Mouse (Mus musculus) kidney, adult 2 months (tissue): ENCODE data around the gene Comt.

Experiments used
- CTCF ChIP-seq: fragments of 200-500 bp; conservative IDR thresholded peaks from 2 replicates; pipeline ENCODE4 v1.5.1; 2011; ENCODE audit warnings: low read depth, mild to moderate bottlenecking, control low read depth, low read length, moderate library complexity, mixed read lengths; ENCODE audit not compliant: insufficient read depth, insufficient read length
- POLR2A ChIP-seq: fragments of 200-500 bp; IDR thresholded peaks from one replicate; pipeline ENCODE4 v1.6.1; 2011; ENCODE audit warnings: low read depth, low read length, control low read depth

DNA sequence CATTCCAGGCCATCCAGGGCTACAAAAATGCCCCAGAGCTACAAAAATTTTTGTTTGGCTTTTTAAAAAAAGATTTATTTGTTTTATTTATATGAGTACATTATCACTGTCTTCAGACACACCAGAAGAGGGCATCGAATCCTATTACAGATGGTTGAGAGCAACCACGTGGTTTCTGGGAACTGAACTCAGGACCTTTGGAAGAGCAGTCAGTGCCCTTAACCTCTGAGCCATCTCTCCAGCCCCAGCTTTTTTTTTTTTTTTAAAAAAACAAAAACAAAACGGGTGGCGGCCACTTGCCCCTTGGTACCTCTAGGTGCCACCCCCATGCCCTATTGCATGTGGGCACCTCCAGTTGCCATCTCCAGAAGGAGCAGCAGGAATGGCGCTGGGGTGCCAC, 9.2 kb downstream of the Comt start:
- TF ChIP-seq CTCF, result no peak
- TF ChIP-seq POLR2A, result no peak
